Mouse (Mus musculus) CH12.LX (cell line): ENCODE data around the gene Gm15737. TPM values are rescaled to one million over a fixed set of nuclear protein-coding genes. Genes with fewer than 3 reads are reported as not detected.

Source experiments
- DNase-seq: peaks from one replicate; pipeline ENCODE4 v3.0.0-alpha.2; 2013; ENCODE audit errors: extremely low read depth
- H3K27ac ChIP-seq: 2 replicates; pipeline ENCODE4 v1.5.1; 2012; ENCODE audit warnings: low read depth, mild to moderate bottlenecking, control low read depth, moderate library complexity; ENCODE audit not compliant: insufficient read depth
- H3K27me3 ChIP-seq: replicated peaks from 2 replicates; pipeline ENCODE3; 2012; ENCODE audit warnings: inconsistent platforms
- H3K36me3 ChIP-seq, 2 experiments: replicated peaks in 1 of 2; 2 replicates each; pipeline versions ENCODE3 to v1.6.1; 2012; ENCODE audit warnings: inconsistent platforms in 1 of 2, low read length in 1 of 2, mild to moderate bottlenecking in 1 of 2, mixed read lengths in 1 of 2, moderate library complexity in 1 of 2; ENCODE audit not compliant: control insufficient read depth in 1 of 2, insufficient read depth in 1 of 2
- H3K4me1 ChIP-seq, 2 experiments: 2 replicates each; pipeline ENCODE4 v1.6.1; 2012; ENCODE audit warnings: inconsistent platforms in 1 of 2, moderate library complexity in 1 of 2; ENCODE audit not compliant: insufficient read depth in 2 of 2, control insufficient read depth in 1 of 2
- H3K4me2 ChIP-seq: 2 replicates; pipeline ENCODE4 v1.6.1; 2012; ENCODE audit warnings: low read depth, mild to moderate bottlenecking, control low read depth; ENCODE audit not compliant: poor library complexity, insufficient read depth, severe bottlenecking
- H3K4me3 ChIP-seq, 3 experiments: fragments of 150-350 bp in 1 of 3; sonication (generic) in 1 of 3; replicated peaks in 1 of 3; 2 replicates each; pipeline versions ENCODE3 to v1.5.1; 2011 to 2012; ENCODE audit warnings: low read depth in 2 of 3, low read length in 2 of 3, mild to moderate bottlenecking in 2 of 3, moderate library complexity in 2 of 3, control low read depth in 1 of 3, improper control_type of control experiment in 1 of 3, inconsistent platforms in 1 of 3, mixed read lengths in 1 of 3; ENCODE audit not compliant: poor library complexity in 1 of 3
- H3K79me2 ChIP-seq: replicated peaks from 2 replicates; pipeline ENCODE4 v1.6.1; 2012; ENCODE audit warnings: mild to moderate bottlenecking, moderate library complexity; ENCODE audit not compliant: control insufficient read depth, poor library complexity, insufficient read depth, severe bottlenecking; ENCODE audit errors: extremely low read depth
- H3K9ac ChIP-seq: 2 replicates; pipeline ENCODE4 v1.6.1; 2012; ENCODE audit warnings: low read depth, mild to moderate bottlenecking, control low read depth, moderate library complexity; ENCODE audit not compliant: insufficient read depth
- H3K9me3 ChIP-seq: replicated peaks from 2 replicates; pipeline ENCODE3; 2012; ENCODE audit warnings: low read length, inconsistent platforms, mixed read lengths
- CHD1 ChIP-seq: IDR thresholded peaks from 2 replicates; pipeline ENCODE4 v1.6.1; 2012; ENCODE audit warnings: low read depth, low read length, improper control_type of control experiment, inconsistent platforms
- CHD2 ChIP-seq: IDR thresholded peaks from 2 replicates; pipeline ENCODE4 v1.6.1; 2011; ENCODE audit warnings: low read length, improper control_type of control experiment
- CTCF ChIP-seq, 2 experiments: IDR thresholded peaks in 1 of 2; conservative IDR thresholded peaks in 1 of 2; 2 replicates each; pipeline ENCODE4 v1.5.1; 2011 to 2012; ENCODE audit warnings: low read depth in 2 of 2, low read length in 2 of 2, improper control_type of control experiment in 1 of 2, inconsistent platforms in 1 of 2, mild to moderate bottlenecking in 1 of 2, moderate library complexity in 1 of 2
- ELF1 ChIP-seq: IDR thresholded peaks from 2 replicates; pipeline ENCODE4 v1.6.1; 2014; ENCODE audit warnings: low read depth, mild to moderate bottlenecking, inconsistent platforms, low read length, improper control_type of control experiment
- ETS1 ChIP-seq: conservative IDR thresholded peaks from 2 replicates; pipeline ENCODE4 v1.6.1; 2012; ENCODE audit warnings: low read depth, mild to moderate bottlenecking, inconsistent platforms, low read length, improper control_type of control experiment, moderate library complexity
- HCFC1 ChIP-seq: IDR thresholded peaks from 2 replicates; pipeline ENCODE4 v1.6.1; 2012; ENCODE audit warnings: low read depth, mild to moderate bottlenecking, inconsistent platforms, low read length, improper control_type of control experiment
- IRF4 ChIP-seq: IDR thresholded peaks from 2 replicates; pipeline ENCODE4 v1.6.1; 2014; ENCODE audit warnings: low read depth, mild to moderate bottlenecking, inconsistent platforms, low read length, improper control_type of control experiment
- JUND ChIP-seq: conservative IDR thresholded peaks from 2 replicates; pipeline ENCODE4 v1.6.1; 2011; ENCODE audit warnings: low read depth, low read length, improper control_type of control experiment
- MAFK ChIP-seq: IDR thresholded peaks from 2 replicates; pipeline ENCODE4 v1.6.1; 2011; ENCODE audit warnings: low read length, improper control_type of control experiment; ENCODE audit not compliant: insufficient replicate concordance
- MAZ ChIP-seq: IDR thresholded peaks from 2 replicates; pipeline ENCODE4 v1.6.1; 2012; ENCODE audit warnings: low read depth, mild to moderate bottlenecking, inconsistent platforms, low read length, improper control_type of control experiment, moderate library complexity
- NRF1 ChIP-seq: IDR thresholded peaks from 2 replicates; pipeline ENCODE4 v1.6.1; 2014; ENCODE audit warnings: low read depth, mild to moderate bottlenecking, inconsistent platforms, low read length, improper control_type of control experiment, moderate library complexity
- RAD21 ChIP-seq: IDR thresholded peaks from 2 replicates; pipeline ENCODE4 v1.6.1; 2011; ENCODE audit warnings: low read depth, mild to moderate bottlenecking, low read length, improper control_type of control experiment, moderate library complexity
- RCOR1 ChIP-seq: conservative IDR thresholded peaks from 2 replicates; pipeline ENCODE4 v1.6.1; 2012; ENCODE audit warnings: low read depth, mild to moderate bottlenecking, inconsistent platforms, low read length, improper control_type of control experiment
- SIN3A ChIP-seq: IDR thresholded peaks from 2 replicates; pipeline ENCODE4 v1.6.1; 2012; ENCODE audit warnings: low read length, improper control_type of control experiment, inconsistent platforms
- SMC3 ChIP-seq: IDR thresholded peaks from 2 replicates; pipeline ENCODE4 v1.6.1; 2011; ENCODE audit warnings: low read depth, low read length, improper control_type of control experiment
- TBP ChIP-seq: conservative IDR thresholded peaks from 2 replicates; pipeline ENCODE4 v1.6.1; 2011; ENCODE audit warnings: low read depth, low read length, improper control_type of control experiment
- USF1 ChIP-seq: IDR thresholded peaks from 2 replicates; pipeline ENCODE4 v1.6.1; 2014; ENCODE audit warnings: low read depth, mild to moderate bottlenecking, inconsistent platforms, low read length, improper control_type of control experiment
- USF2 ChIP-seq: conservative IDR thresholded peaks from 2 replicates; pipeline ENCODE4 v1.6.1; 2011; ENCODE audit warnings: low read depth, low read length, improper control_type of control experiment
- ZKSCAN1 ChIP-seq: IDR thresholded peaks from 2 replicates; pipeline ENCODE4 v1.6.1; 2012; ENCODE audit warnings: low read depth, inconsistent platforms, low read length, improper control_type of control experiment, borderline replicate concordance
- ZMIZ1 ChIP-seq: IDR thresholded peaks from 2 replicates; pipeline ENCODE4 v1.6.1; 2012; ENCODE audit warnings: low read depth, mild to moderate bottlenecking, inconsistent platforms, low read length, improper control_type of control experiment
- dilution Hi-C: fragments of 300-500 bp; cut with MboI; formaldehyde crosslinking; loops from 2 replicates; pipeline ENCODE4 v1.14.3; 2020; ENCODE audit warnings: low sequenced_read_pairs; ENCODE audit not compliant: extremely low pct_unique_long_range_greater_than_20kb, extremely low pct_ligation_motif_present
- in situ Hi-C: fragments of 300-500 bp; cut with MboI; formaldehyde crosslinking; loops from 3 replicates; pipeline ENCODE4 v1.14.3; 2019; ENCODE audit warnings: low sequenced_read_pairs, low pct_ligation_motif_present, low pct_unique_long_range_greater_than_20kb, mixed read lengths
- polyA plus RNA-seq: library from polyadenylated mRNA; unstranded; fragments of >175 nt; gene quantifications from 2 replicates; pipeline ENCODE4 v1.2.1, GENCODE M21; 2012; ENCODE audit warnings: low read depth; ENCODE audit not compliant: insufficient read length
- total RNA-seq, 2 experiments: library from RNA; depleted of rRNA; stranded (reverse); fragments of 300-350 nt in 1 of 2; fragments of >200 nt in 1 of 2; gene quantifications; 2 replicates each; pipeline ENCODE4 v1.2.3; 2012 to 2014

Gm15737 gene
- total and polyA plus RNA-seq, 3 experiments, result not detected

GRCm38 (mm10) chr6:92862599-92862998 lies 6.6 kb upstream of the Gm15737 start:
- dilution Hi-C loops, result no loop called here
- TF ChIP-seq MAZ (no peak), CTCF (conservative IDR thresholded peaks at IDR 0.05 in 1 of 2, IDR thresholded peaks at IDR 0.05 in 1 of 2; ENCODE audit: low read depth in 2 of 2, low read length in 2 of 2) (no peak), TBP (no peak), CHD1 (no peak), MAFK (no peak), RCOR1 (no peak), NRF1 (no peak), IRF4 (no peak), HCFC1 (no peak), SIN3A (no peak), USF2 (no peak), SMC3 (no peak), JUND (no peak), ETS1 (no peak), RAD21 (no peak), ZKSCAN1 (no peak), CHD2 (no peak), USF1 (no peak)
- TF ChIP-seq, all 38 proteins: peak for 0
- Histone ChIP-seq H3K9me3 (peaks cover 62% of the 10 kb centered on the region), H3K4me2 (no peak overlapping the region), H3K27ac (no peak overlapping the region), H3K27me3 (no peaks in the 10 kb centered on the region), H3K4me1 (no peaks in the 10 kb centered on the region), H3K79me2 (no peaks in the 10 kb centered on the region), H3K9ac (no peak overlapping the region), H3K36me3 (no peaks in the 10 kb centered on the region), H3K4me3 (no peak overlapping the region)
- in situ Hi-C loops, result no loop called here
- no peak for DNase-seq

GRCm38 (mm10) chr6:92869582-92870219 lies 544 bp downstream of the Gm15737 start:
- TF ChIP-seq ELF1 (no peak), ZMIZ1 (no peak)
- Histone ChIP-seq H3K36me3 (no peaks in the 10 kb centered on the region), H3K4me2 (no peak overlapping the region), H3K79me2 (no peaks in the 10 kb centered on the region), H3K27me3 (no peaks in the 10 kb centered on the region), H3K4me1 (no peaks in the 10 kb centered on the region), H3K4me3 (no peak overlapping the region), H3K9ac (no peak overlapping the region), H3K27ac (no peak overlapping the region), H3K9me3 (peaks cover 58% of the 10 kb centered on the region)
- dilution Hi-C loops (no loop called here), in situ Hi-C loops (no loop called here)
- no peak for DNase-seq
